Comparison of ENCODE assay signal across 10 mouse cellular contexts in genomic region chr1:177703147-177703807, GRCm38 (mm10). TPM values are rescaled to one million over a fixed set of nuclear protein-coding genes. Genes with fewer than 3 reads are reported as not detected.
A peak's percentile ranks its signal among the peaks of the same experiment; 100 is the strongest.
DNase-seq lines count a peak whose midpoint lies in the region; ATAC-seq lines count a peak whose summit lies in the region.
"Had no signal": no experiment of that assay in that cellular context is flagged by ENCODE, and none has a peak within 500 bp of the region (broad histone marks: within the 10 kb centered on the region; RNA-seq: fewer than 3 reads in every experiment).

No protein-coding gene starts in this region.

- H3K4me1 ChIP-seq in heart, embryonic 10.5 days: 0 out of 2 replicates have a peak, but pooled peaks cover under 1% of the 10 kb centered on the region
- H3K4me1 ChIP-seq in forebrain, embryonic 11.5 days (replicated peaks; ENCODE audit: control insufficient read depth, insufficient read depth, low read length): peaks cover 2% of the 10 kb centered on the region; the same call in 1 of the 2 replicates
- H3K4me1 ChIP-seq in megakaryocyte, embryonic 14.5 days: peaks cover 38% of the 10 kb centered on the region

- peaks cover 4% of the 10 kb centered on the region; the same call in 1 of the 2 replicates for H3K27me3 ChIP-seq in heart, embryonic 10.5 days (ENCODE audit: insufficient read depth, poor library complexity, severe bottlenecking)
- H3K27me3 ChIP-seq in forebrain, embryonic 11.5 days (ENCODE audit: control insufficient read depth, insufficient read depth, low read length): no peaks in the 10 kb centered on the region
- peaks cover 7% of the 10 kb centered on the region for H3K27me3 ChIP-seq in megakaryocyte, embryonic 14.5 days (replicated peaks)

- peak overlapping the region; percentile 66 for H3K4me3 ChIP-seq in heart, embryonic 10.5 days
- H3K4me3 ChIP-seq in forebrain, embryonic 11.5 days (ENCODE audit: low read depth, low read length): peak overlapping the region; percentile 37; the same call in 1 of the 2 replicates
- peak overlapping the region; percentile 89 for H3K4me3 ChIP-seq in megakaryocyte, embryonic 14.5 days (replicated peaks)

- no peaks in the 10 kb centered on the region for H3K9me3 ChIP-seq in heart, embryonic 10.5 days
- H3K9me3 ChIP-seq in forebrain, embryonic 11.5 days (ENCODE audit: control insufficient read depth, low read length): no peaks in the 10 kb centered on the region
- H3K9me3 ChIP-seq in megakaryocyte, embryonic 14.5 days: no peaks in the 10 kb centered on the region

- intact Hi-C loops in heart, postnatal 10 days (cut with DNase I): loop anchor here (5.0 kb wide), 1 partner anchor 826 kb away; no protein-coding TSS in a partner anchor

- no peak for DNase-seq in heart, embryonic 10.5 days (ENCODE audit: low spot score)
- no peak for DNase-seq in heart, postnatal 10 days
- peak; percentile 92 for DNase-seq in 416B (ENCODE audit: low read depth)
- peak; percentile 8 for DNase-seq in forebrain, embryonic 11.5 days (ENCODE audit: low spot score)
- DNase-seq in ovary, adult 18-20 months (ENCODE audit: low spot score): no peak
- DNase-seq in urinary bladder, postnatal 14 days (ENCODE audit: low spot score): no peak
- DNase-seq in adrenal gland, postnatal 10 days: no peak

- no peak overlapping the region for H3K27ac ChIP-seq in heart, embryonic 10.5 days
- no peak overlapping the region for H3K27ac ChIP-seq in forebrain, embryonic 11.5 days (ENCODE audit: low read depth, low read length)

- no peaks in the 10 kb centered on the region for H3K36me3 ChIP-seq in heart, embryonic 10.5 days
- no peaks in the 10 kb centered on the region for H3K36me3 ChIP-seq in forebrain, embryonic 11.5 days (ENCODE audit: control insufficient read depth, insufficient read depth, low read length)
- H3K36me3 ChIP-seq in megakaryocyte, embryonic 14.5 days (replicated peaks; ENCODE audit: low read length): no peaks in the 10 kb centered on the region

- 48% methylated on average over 6 of the region's 6 CpGs for WGBS in heart, embryonic 10.5 days
- 54% methylated on average over 6 of the region's 6 CpGs for WGBS in forebrain, embryonic 11.5 days

- H3K9ac ChIP-seq in forebrain, embryonic 11.5 days (ENCODE audit: low read length): peak overlapping the region; percentile 65; the same call in 1 of the 2 replicates

- ATAC-seq in forebrain, embryonic 11.5 days (replicated peaks; ENCODE audit: low FRiP score): 0 out of 2 replicates have a peak, but pooled peaks have one; percentile 8

- H3K4me2 ChIP-seq in forebrain, embryonic 11.5 days (ENCODE audit: low read depth, low read length, severe bottlenecking): peak overlapping the region; percentile 83; the same call in 1 of the 2 replicates

RNA-seq across cellular contexts. Expression of gene 1700016C15Rik, which starts 26.3 kb away (rescaled TPM):
- not detected in 2 replicates for polyA plus RNA-seq in heart, embryonic 10.5 days (2016; fragmentation: Nextera tagmentation; extraction: Ambion mirVana)
- total RNA-seq in heart, postnatal 10 days (2021): not detected
- not detected in 2 replicates for polyA plus RNA-seq in forebrain, embryonic 11.5 days (2014; fragmentation: Nextera tagmentation; extraction: Ambion mirVana)
- not detected in 2 replicates for polyA plus RNA-seq in megakaryocyte, embryonic 14.5 days (2012; ENCODE audit: insufficient read depth, low replicate concordance)
- not detected for total RNA-seq in adrenal gland, postnatal 10 days (2021)
- polyA plus RNA-seq: lung, adult 2 months; spleen, adult 2 months had no signal

Comparison
In these comparisons a context has a peak if more than half of its experiments do, and no peak if none do; other contexts are left out.
1. DNase-seq: peak in 416B (single experiment) and forebrain, embryonic 11.5 days (single experiment); none in heart, embryonic 10.5 days (single experiment), heart, postnatal 10 days (0 of 2), ovary, adult 18-20 months (single experiment), urinary bladder, postnatal 14 days (single experiment) and adrenal gland, postnatal 10 days (single experiment).
2. H3K4me3 ChIP-seq: peak in every context shown above with its lines; median percentile 89 in megakaryocyte, embryonic 14.5 days; 66 in heart, embryonic 10.5 days; 37 in forebrain, embryonic 11.5 days.